Mouse (Mus musculus) limb, embryonic 13.5 days (tissue): ENCODE results near the gene Polr3f. TPM values are rescaled to one million over a fixed set of nuclear protein-coding genes. Genes with fewer than 3 reads are reported as not detected.

ENCODE experiments used
- ATAC-seq: fragments of 200-750 bp; cut with Nextera tagmentation; 2 replicates; pipeline ENCODE4 v1.8.0; 2017; ENCODE audit warnings: low read depth, moderate number of reproducible peaks, moderate TSS enrichment; ENCODE audit not compliant: low FRiP score
- H3K27ac ChIP-seq: fragments of 300-500 bp; sonication (generic); 2 replicates; pipeline ENCODE4 v1.5.1; 2015; ENCODE audit warnings: inconsistent platforms, mild to moderate bottlenecking, moderate library complexity
- H3K27me3 ChIP-seq: fragments of 300-500 bp; sonication (generic); 2 replicates; pipeline ENCODE4 v1.6.1; 2015; ENCODE audit warnings: mild to moderate bottlenecking, inconsistent platforms
- H3K36me3 ChIP-seq: fragments of 300-500 bp; sonication (generic); 2 replicates; pipeline ENCODE4 v1.6.1; 2015; ENCODE audit warnings: inconsistent platforms, mild to moderate bottlenecking, moderate library complexity
- H3K4me1 ChIP-seq: fragments of 300-500 bp; sonication (generic); 2 replicates; pipeline ENCODE4 v1.6.1; 2015; ENCODE audit warnings: inconsistent platforms
- H3K4me2 ChIP-seq: fragments of 300-500 bp; sonication (generic); replicated peaks from 2 replicates; pipeline ENCODE4 v1.6.1; 2015; ENCODE audit warnings: inconsistent platforms, mild to moderate bottlenecking, moderate library complexity
- H3K4me3 ChIP-seq: fragments of 300-500 bp; sonication (generic); 2 replicates; pipeline ENCODE4 v1.5.1; 2015; ENCODE audit warnings: moderate library complexity, mild to moderate bottlenecking, inconsistent platforms
- H3K9ac ChIP-seq: fragments of 300-500 bp; sonication (generic); 2 replicates; pipeline ENCODE4 v1.6.1; 2015; ENCODE audit warnings: mild to moderate bottlenecking, inconsistent platforms
- H3K9me3 ChIP-seq: fragments of 300-500 bp; sonication (generic); 2 replicates; pipeline ENCODE4 v1.6.1; 2016; ENCODE audit warnings: inconsistent platforms
- WGBS: fragments of 180-500 bp; shearing (Covaris S2); methylation state at CpG from one replicate; pipeline ENCODE4 v1.1.7; 2015; 5-methylcytosine and 5-hydroxymethylcytosine counted together
- polyA plus RNA-seq: library from polyadenylated mRNA; unstranded; fragments of >200 nt; fragmentation: Nextera tagmentation; extraction: Ambion mirVana; gene quantifications from 2 replicates; pipeline ENCODE4 v1.2.1, GENCODE M21; 2015

Polr3f gene
- polyA plus RNA-seq, 1 experiment from 2014 or later = 32.5 TPM

DNA sequence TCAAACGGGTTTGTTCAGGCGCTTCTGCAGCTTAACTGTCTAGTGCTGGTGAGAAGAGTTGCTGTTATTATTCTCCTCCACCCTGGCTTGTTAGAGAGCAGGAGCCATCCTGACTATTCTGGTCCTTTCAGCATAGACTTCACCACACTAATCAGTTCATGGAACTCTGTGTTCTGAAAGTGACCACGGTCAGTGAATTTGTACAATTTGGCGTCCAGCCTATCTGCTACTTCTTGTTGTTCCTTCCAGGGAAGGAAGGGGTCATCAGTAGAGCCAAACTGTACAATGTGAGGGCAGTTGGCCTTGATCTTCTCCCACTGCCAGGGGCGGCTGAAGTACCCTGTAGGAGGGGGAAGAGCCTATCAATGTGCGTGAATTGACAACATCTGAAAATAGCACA, 16.2 kb downstream of the Polr3f start:
- no peak for ATAC-seq
- H3K27me3 ChIP-seq = no peaks in the 10 kb centered on the region
- 96% methylated on average over 6 of the region's 6 CpGs for WGBS
- H3K9me3 ChIP-seq = no peaks in the 10 kb centered on the region
- no peak overlapping the region for H3K9ac ChIP-seq
- no peak overlapping the region for H3K27ac ChIP-seq
- no peaks in the 10 kb centered on the region for H3K4me1 ChIP-seq
- H3K4me2 ChIP-seq = no peak overlapping the region
- H3K36me3 ChIP-seq = peaks cover 77% of the 10 kb centered on the region
- H3K4me3 ChIP-seq = no peak overlapping the region

DNA sequence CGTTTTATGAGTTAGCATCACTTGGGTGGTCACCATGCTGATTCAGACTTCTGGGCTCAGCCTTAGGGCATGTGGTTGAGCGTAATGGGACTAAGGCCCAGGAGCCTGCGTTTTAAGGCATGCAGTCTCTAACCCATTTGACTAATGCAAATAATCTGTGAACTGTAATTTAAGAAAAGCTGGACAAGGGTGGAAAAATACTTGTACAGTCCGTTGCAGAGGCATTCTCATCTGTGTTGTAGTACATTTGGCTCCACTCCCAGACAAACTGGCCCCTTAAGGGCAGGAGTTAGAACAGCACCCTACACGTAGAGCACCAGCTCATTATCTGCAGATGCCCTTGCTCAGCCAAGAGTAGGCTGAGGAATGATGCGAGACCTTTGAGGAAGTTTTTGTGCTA, 17.1 kb downstream of the Polr3f start:
- no peak for ATAC-seq
- no peak overlapping the region for H3K4me2 ChIP-seq
- H3K9ac ChIP-seq = no peak overlapping the region
- H3K9me3 ChIP-seq = no peaks in the 10 kb centered on the region
- no peak overlapping the region for H3K27ac ChIP-seq
- peaks cover 67% of the 10 kb centered on the region for H3K36me3 ChIP-seq
- H3K4me1 ChIP-seq = 0 out of 2 replicates have a peak, but pooled peaks cover 3% of the 10 kb centered on the region
- H3K27me3 ChIP-seq = no peaks in the 10 kb centered on the region
- H3K4me3 ChIP-seq = no peak overlapping the region
- 78% methylated on average over 6 of the region's 6 CpGs for WGBS

DNA sequence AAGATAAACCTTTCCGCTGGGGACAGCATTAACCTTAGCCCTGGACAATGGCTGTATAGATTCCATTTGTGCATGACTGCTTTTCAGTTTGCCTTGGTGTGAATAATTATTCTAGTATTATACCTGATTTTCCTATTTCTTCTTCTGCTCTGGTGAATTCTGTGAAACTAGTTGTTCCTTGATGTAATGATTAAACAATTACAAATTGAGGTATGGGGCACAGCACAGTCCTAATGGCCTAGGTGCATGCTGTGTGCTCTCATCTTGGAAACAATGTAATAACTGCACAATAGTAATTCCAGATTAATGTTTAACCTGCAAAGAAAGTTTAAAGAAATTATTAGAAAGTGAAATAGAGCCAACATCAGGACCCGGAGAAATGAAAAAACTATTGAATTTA, 17.5 kb downstream of the Polr3f start:
- Histone ChIP-seq H3K27ac (no peak overlapping the region), H3K9ac (no peak overlapping the region), H3K4me2 (no peak overlapping the region), H3K4me1 (peaks cover 7% of the 10 kb centered on the region; the same call in 1 of the 2 replicates), H3K27me3 (no peaks in the 10 kb centered on the region), H3K4me3 (no peak overlapping the region), H3K36me3 (peaks cover 63% of the 10 kb centered on the region), H3K9me3 (no peaks in the 10 kb centered on the region)
- no peak for ATAC-seq
- 95% methylated on average over 2 of the region's 2 CpGs for whole genome bisulfite sequencing

DNA sequence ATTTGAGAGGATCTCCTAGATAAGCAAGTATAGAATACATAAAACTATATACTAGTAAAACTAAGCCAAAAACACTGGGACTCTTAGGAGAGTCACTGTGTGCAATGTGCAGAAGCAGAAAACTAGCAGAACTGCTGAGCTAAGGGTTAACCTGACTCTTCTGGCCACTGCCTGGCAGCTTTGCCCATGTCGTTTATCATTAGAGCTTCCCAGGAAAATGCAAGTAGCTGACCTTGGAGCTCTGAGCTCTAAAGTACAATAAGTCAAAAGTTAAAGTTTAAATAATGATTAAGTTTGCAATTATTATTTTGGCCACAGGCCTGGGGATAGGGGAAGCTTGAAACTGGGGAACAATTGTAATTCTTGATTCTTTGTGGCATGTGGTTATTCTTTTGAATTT, 18.0 kb downstream of the Polr3f start:
- Histone ChIP-seq H3K4me2 (no peak overlapping the region), H3K4me3 (no peak overlapping the region), H3K36me3 (peaks cover 58% of the 10 kb centered on the region), H3K4me1 (peaks cover 7% of the 10 kb centered on the region; the same call in 1 of the 2 replicates), H3K9ac (no peak overlapping the region), H3K9me3 (no peaks in the 10 kb centered on the region), H3K27me3 (no peaks in the 10 kb centered on the region), H3K27ac (no peak overlapping the region)
- ATAC-seq = no peak
- WGBS = 62% methylated on average over 1 of the region's 1 CpGs

DNA sequence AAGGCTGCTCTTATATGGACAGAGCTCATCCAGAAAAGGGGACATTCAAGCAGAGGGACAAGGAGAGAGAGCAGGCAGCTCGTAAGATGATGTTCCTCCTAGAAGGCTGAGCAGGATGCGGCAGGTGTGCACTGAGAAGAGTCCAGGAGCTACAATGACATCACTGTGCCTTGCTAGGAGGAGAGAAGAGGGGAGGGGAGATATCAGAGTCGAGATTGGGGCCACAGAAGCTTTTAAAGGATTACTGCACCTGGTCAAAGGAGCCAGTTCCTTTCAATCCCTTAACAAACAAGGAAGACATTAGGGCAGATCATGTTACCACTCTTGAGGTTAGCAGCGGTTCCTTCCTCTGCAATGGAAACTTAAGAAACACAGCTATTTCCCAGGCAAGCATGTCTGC, 20.0 kb downstream of the Polr3f start:
- H3K27me3 ChIP-seq = no peaks in the 10 kb centered on the region
- 73% methylated on average over 4 of the region's 4 CpGs for WGBS
- H3K4me1 ChIP-seq = peaks cover 7% of the 10 kb centered on the region; the same call in 1 of the 2 replicates

DNA sequence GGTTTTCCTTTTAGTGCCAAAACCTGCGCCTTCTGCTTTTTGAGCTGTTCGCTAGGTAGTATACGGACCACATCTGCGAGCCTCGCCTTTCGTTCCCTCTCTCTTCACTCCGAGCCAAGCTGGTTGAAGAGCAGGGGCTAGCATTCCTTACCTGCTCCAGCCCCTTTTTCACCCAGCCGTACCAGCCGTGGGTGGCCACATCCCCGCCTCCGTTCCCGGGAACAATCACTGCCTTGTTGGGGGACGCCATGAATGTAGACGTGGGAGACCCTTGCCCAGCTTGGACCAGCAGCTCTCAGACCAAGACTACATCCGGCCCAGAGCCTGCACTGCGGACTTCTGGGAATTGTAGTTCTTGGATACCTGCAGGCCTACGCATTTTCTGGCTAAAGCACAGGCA, 23.0 kb downstream of the Polr3f start, which contains the start of gene Rbbp9:
Gene Rbbp9 (minus strand): TSS at position 341 of the 400 bp plus-strand sequence.
- peak within 1 kb of the TSS; percentile 89 for H3K27ac ChIP-seq
- peak within 1 kb of the TSS; percentile 78 for H3K9ac ChIP-seq
- no peaks in the 10 kb centered on the region for H3K9me3 ChIP-seq
- no peaks in the 10 kb centered on the region for H3K27me3 ChIP-seq
- peak within 1 kb of the TSS; percentile 64 for H3K4me3 ChIP-seq
- peaks cover 19% of the 10 kb centered on the region for H3K36me3 ChIP-seq
- peak within 1 kb of the TSS; percentile 65 for H3K4me2 ChIP-seq
- peak; percentile 96 for ATAC-seq
- peaks cover 7% of the 10 kb centered on the region; the same call in 1 of the 2 replicates for H3K4me1 ChIP-seq
- WGBS = under 1% methylated on average over 17 of the region's 17 CpGs

More for the DNA sequence above, 20.0 kb downstream of the Polr3f start:
- no peak overlapping the region for H3K27ac ChIP-seq
- no peaks in the 10 kb centered on the region for H3K9me3 ChIP-seq
- H3K9ac ChIP-seq = no peak overlapping the region
- no peak overlapping the region for H3K4me2 ChIP-seq
- no peak overlapping the region for H3K4me3 ChIP-seq
- H3K36me3 ChIP-seq = peaks cover 45% of the 10 kb centered on the region
- ATAC-seq = no peak

DNA sequence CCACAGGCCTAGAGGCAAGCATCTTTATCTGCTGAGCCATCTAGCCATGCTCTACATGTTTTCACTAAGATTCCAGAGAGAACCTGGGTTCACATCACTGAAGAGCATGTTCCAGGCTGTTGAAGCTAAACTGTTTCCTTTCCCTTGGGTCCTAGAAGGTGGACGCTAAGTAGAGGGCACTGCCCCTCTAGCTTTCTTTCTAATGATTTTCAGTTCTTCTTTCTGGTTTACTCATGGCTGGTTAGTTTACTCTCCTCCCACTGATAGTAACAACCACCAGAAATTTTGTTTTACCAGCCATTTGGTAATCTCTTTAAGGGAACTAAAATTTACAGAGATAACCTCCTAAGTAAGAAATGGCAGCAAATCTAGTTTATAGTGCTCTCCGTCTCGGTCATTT, 26.4 kb downstream of the Polr3f start:
- Histone ChIP-seq H3K27ac (no peak overlapping the region), H3K36me3 (no peaks in the 10 kb centered on the region), H3K4me2 (no peak overlapping the region), H3K27me3 (no peaks in the 10 kb centered on the region), H3K9me3 (no peaks in the 10 kb centered on the region), H3K9ac (no peak overlapping the region), H3K4me3 (no peak overlapping the region), H3K4me1 (peaks cover 21% of the 10 kb centered on the region)
- ATAC-seq = no peak
- 91% methylated on average over 3 of the region's 3 CpGs for WGBS

DNA sequence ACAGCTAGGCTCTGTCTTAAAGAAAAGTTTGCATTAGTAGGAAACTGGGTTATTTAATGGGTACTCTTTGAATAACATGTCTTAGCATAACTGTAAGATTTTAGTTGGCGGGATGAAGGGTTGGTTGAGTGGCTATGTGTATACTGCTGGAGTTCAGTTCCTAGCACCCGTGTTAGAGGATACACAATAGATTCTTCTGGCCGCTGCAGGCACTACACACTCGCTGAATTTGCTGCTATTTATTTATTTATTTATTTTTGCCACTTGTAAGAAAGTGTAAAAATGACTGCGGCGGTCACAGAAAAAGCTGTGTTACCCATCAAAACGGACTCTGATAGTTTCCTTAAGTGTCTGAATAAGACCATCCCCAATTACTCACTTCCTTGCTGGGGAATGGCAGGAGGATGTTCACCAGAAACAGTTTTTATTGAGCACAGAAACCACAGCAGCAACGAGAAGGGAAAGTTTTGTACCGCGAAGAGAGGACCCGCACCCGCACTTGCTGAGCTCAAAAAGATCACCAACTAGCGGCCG, 27.8 kb downstream of the Polr3f start:
- peak overlapping the region; percentile 96 for H3K27ac ChIP-seq
- H3K9me3 ChIP-seq = no peaks in the 10 kb centered on the region
- peaks cover 14% of the 10 kb centered on the region for H3K36me3 ChIP-seq
- peak overlapping the region; percentile 65 for H3K4me3 ChIP-seq
- WGBS = 3% methylated on average over 14 of the region's 14 CpGs
- H3K4me1 ChIP-seq = peaks cover 14% of the 10 kb centered on the region
- peak overlapping the region; percentile 86 for H3K9ac ChIP-seq
- peak overlapping the region; percentile 68 for H3K4me2 ChIP-seq
- no peaks in the 10 kb centered on the region for H3K27me3 ChIP-seq
- ATAC-seq = no peak

DNA sequence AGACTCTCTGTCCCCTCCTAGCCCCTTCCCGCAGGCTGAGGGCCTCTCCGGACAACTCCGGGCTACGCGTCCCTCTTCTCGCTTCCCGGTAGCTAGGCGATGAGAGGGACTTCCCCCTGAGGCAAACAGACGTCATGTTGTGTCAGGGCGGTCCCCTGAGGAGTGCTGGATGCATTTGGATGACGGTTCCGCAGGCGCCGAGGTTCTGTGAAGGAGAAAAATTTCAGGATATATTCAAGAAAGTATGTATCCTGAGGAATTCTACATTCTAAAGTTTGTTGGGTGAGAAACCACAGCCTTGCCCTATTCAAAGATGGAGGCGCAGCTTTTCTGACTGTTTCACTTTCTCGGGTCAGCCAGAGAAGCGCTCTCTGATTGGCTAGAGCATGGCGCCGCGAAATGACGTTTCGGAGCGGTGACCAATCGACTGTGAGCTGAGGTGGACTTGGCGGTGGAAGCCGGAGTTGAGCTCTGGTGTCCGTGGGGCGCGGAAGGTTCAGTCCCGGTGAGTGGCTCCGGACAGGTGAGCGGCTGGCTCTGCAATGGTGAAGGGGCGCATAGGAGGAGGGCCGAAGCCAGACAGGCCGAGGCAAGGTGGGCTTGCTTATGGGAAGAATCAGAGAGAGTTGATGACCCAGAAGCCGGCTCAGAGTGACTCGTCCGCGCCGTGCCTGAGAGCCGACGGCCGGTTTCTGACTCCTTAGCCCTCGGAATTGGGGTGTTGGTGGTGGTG, 28.5 kb downstream of the Polr3f start, which contains the start of gene Sec23b:
Gene Sec23b (plus strand): TSS at position 410 of the 733 bp plus-strand sequence.
- ATAC-seq = peak; percentile 98
- WGBS = under 1% methylated on average over 44 of the region's 44 CpGs
- Histone ChIP-seq H3K4me2 (peak within 1 kb of the TSS; percentile 73), H3K4me1 (peaks cover 14% of the 10 kb centered on the region), H3K9me3 (no peaks in the 10 kb centered on the region), H3K9ac (peak within 1 kb of the TSS; percentile 86), H3K27me3 (no peaks in the 10 kb centered on the region), H3K27ac (peak within 1 kb of the TSS; percentile 96), H3K4me3 (peak within 1 kb of the TSS; percentile 65), H3K36me3 (peaks cover 18% of the 10 kb centered on the region)

DNA sequence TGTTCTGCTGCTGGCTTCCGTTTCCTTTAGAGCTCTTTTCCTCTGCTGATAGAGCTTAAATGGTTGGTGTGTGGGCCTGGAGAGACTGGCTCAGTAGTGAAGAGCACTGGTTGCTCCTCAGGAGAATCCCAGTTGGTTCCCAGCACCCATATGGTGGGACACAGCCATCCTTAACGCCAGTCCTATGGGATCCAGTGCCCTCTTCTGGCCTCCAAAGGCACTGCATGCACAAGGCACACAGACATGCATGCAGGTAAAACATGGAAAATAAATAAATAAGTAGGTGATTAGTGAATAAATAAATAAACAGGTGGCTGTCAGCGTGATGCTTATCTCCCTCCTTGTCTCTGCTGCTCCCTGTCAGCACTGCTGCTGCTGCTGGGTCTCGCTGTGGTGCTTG, 61.2 kb downstream of the Polr3f start:
- Histone ChIP-seq H3K9ac (no peak overlapping the region), H3K36me3 (peaks cover 66% of the 10 kb centered on the region), H3K4me3 (no peak overlapping the region), H3K4me1 (no peaks in the 10 kb centered on the region), H3K27ac (no peak overlapping the region), H3K27me3 (no peaks in the 10 kb centered on the region), H3K4me2 (no peak overlapping the region), H3K9me3 (no peaks in the 10 kb centered on the region; the same call in 1 of the 2 replicates)
- 81% methylated on average over 4 of the region's 4 CpGs for whole genome bisulfite sequencing
- ATAC-seq = no peak
